Mouse (Mus musculus): ENCODE results near the gene Gpr50. TPM values are rescaled to one million over a fixed set of nuclear protein-coding genes. Genes with fewer than 3 reads are reported as not detected.

The Gpr50 gene
- 0.11 and 0.61 TPM in 2 replicates for polyA plus RNA-seq (2014; fragmentation: Nextera tagmentation; extraction: Ambion mirVana)

DNA sequence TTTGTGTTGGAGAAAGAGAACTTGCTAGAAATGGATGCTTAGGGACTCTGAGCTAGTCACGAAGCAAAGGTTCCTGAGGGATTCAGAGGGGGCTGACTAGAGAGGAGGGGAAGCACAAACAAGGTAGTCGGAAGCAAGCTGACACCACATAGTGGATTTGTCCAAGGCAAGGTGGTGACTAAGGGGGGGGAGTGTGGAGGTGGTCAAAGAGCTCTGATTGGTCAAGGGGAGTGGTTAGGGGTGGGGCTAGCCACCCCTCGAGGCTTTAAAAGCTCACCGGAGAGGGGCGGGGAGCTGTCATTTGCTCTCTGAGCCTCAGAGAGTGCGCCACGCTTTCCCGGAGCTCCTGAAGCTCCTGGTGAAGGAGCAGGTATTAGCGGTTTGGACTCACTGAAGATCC, at the start of gene Gpr50:
Gpr50 (plus strand) TSS at position 294 of the 400 bp plus-strand sequence.
- DNase-seq (ENCODE audit: low spot score) (peak; percentile 20), ATAC-seq (ENCODE audit: insufficient read depth, low FRiP score, low TSS enrichment) (no peak)
- Histone ChIP-seq H3K4me1 (ENCODE audit: control insufficient read depth, insufficient read depth, low read length) (no peaks in the 10 kb centered on the region), H3K9ac (ENCODE audit: low read length) (no peak within 1 kb of the TSS; the same call in 1 of the 2 replicates), H3K36me3 (ENCODE audit: control insufficient read depth, insufficient read depth, low read length) (no peaks in the 10 kb centered on the region), H3K4me3 (ENCODE audit: low read depth, low read length) (peak within 1 kb of the TSS; percentile 35), H3K27me3 (ENCODE audit: control insufficient read depth, insufficient read depth, low read length) (peaks cover 65% of the 10 kb centered on the region), H3K27ac (ENCODE audit: low read depth, low read length) (no peak within 1 kb of the TSS), H3K9me3 (ENCODE audit: control insufficient read depth, low read length) (no peaks in the 10 kb centered on the region; the same call in 1 of the 2 replicates), H3K4me2 (ENCODE audit: low read depth) (peak within 1 kb of the TSS; percentile 58)
- 34% methylated on average over 9 of the region's 9 CpGs for WGBS

DNA sequence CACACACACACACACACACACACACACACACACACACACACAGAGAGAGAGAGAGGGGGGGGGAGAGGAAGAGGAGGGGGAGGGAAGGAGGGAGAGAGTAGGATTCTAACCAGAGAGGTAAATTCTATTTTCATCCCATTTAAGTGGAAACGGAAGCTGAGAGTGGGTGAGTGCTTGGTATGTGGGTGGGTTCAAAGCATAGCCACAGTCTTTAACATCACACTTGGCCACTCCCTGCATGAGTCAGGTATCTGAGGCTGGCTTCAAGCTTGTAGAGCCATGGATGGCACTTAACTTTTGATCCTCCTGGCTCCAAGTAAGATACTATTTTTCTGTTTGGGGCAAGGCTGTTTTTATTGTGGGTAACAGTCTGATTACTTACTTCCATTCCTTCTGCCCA, 41.2 kb upstream of the Gpr50 start:
- Histone ChIP-seq H3K27ac (ENCODE audit: low read depth, low read length) (no peak overlapping the region), H3K4me1 (ENCODE audit: control insufficient read depth, insufficient read depth, low read length) (no peaks in the 10 kb centered on the region), H3K4me2 (ENCODE audit: low read depth) (no peak overlapping the region), H3K36me3 (ENCODE audit: control insufficient read depth, insufficient read depth, low read length) (no peaks in the 10 kb centered on the region), H3K4me3 (ENCODE audit: low read depth, low read length) (no peak overlapping the region), H3K9me3 (ENCODE audit: control insufficient read depth, low read length) (no peaks in the 10 kb centered on the region), H3K27me3 (ENCODE audit: control insufficient read depth, insufficient read depth, low read length) (no peaks in the 10 kb centered on the region), H3K9ac (ENCODE audit: low read length) (no peak overlapping the region)
- ATAC-seq (ENCODE audit: insufficient read depth, low FRiP score, low TSS enrichment) (no peak), DNase-seq (ENCODE audit: low spot score) (no peak)
- WGBS = 82% methylated on average over 1 of the region's 1 CpGs

DNA sequence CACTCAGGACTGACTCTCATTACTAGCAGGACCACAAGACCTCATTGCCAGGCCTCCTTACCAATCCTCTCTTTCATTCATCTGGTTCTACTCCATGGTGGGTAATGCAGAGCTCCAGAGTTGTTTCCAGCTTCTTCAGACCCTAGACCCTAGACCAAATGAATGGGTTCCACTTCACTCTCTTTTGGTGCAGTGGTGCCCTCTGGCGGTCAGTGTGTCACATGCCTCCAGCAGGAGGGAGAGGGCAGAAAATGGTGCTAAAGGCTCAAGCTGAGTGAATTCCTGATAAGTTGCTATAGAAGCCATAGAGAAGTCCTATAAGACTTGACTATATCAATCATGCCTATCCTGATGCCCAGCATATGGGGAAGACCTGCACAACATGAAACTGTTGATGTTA, 39.6 kb upstream of the Gpr50 start:
- no peak overlapping the region for H3K4me2 ChIP-seq (ENCODE audit: low read depth)
- WGBS = 10% methylated on average over 1 of the region's 1 CpGs
- H3K36me3 ChIP-seq (ENCODE audit: control insufficient read depth, insufficient read depth, low read length) = no peaks in the 10 kb centered on the region
- H3K9me3 ChIP-seq (ENCODE audit: control insufficient read depth, low read length) = no peaks in the 10 kb centered on the region
- no peak overlapping the region for H3K4me3 ChIP-seq (ENCODE audit: low read depth, low read length)
- no peaks in the 10 kb centered on the region for H3K4me1 ChIP-seq (ENCODE audit: control insufficient read depth, insufficient read depth, low read length)
- ATAC-seq (ENCODE audit: insufficient read depth, low FRiP score, low TSS enrichment) (no peak), DNase-seq (ENCODE audit: low spot score) (peak; percentile 40)
- H3K9ac ChIP-seq (ENCODE audit: low read length) = no peak overlapping the region
- no peak overlapping the region for H3K27ac ChIP-seq (ENCODE audit: low read depth, low read length)
- no peaks in the 10 kb centered on the region for H3K27me3 ChIP-seq (ENCODE audit: control insufficient read depth, insufficient read depth, low read length)

- no peak overlapping the region for H3K27ac ChIP-seq (ENCODE audit: low read depth, low read length)
- no peaks in the 10 kb centered on the region for H3K36me3 ChIP-seq (ENCODE audit: control insufficient read depth, insufficient read depth, low read length)
- H3K4me1 ChIP-seq (ENCODE audit: control insufficient read depth, insufficient read depth, low read length) = no peaks in the 10 kb centered on the region
- H3K4me2 ChIP-seq (ENCODE audit: low read depth) = no peak overlapping the region
- H3K4me3 ChIP-seq (ENCODE audit: low read depth, low read length) = no peak overlapping the region
- H3K9me3 ChIP-seq (ENCODE audit: control insufficient read depth, low read length) = no peaks in the 10 kb centered on the region
- whole genome bisulfite sequencing = 12% methylated on average over 4 of the region's 4 CpGs
- no peak overlapping the region for H3K9ac ChIP-seq (ENCODE audit: low read length)
- DNase-seq (ENCODE audit: low spot score) (peak; percentile 38), ATAC-seq (ENCODE audit: insufficient read depth, low FRiP score, low TSS enrichment) (no peak)
- H3K27me3 ChIP-seq (ENCODE audit: control insufficient read depth, insufficient read depth, low read length) = no peaks in the 10 kb centered on the region
Observed at GRCm38 (mm10) chrX:71628306-71628705, 35.2 kb upstream of the Gpr50 start.

GRCm38 (mm10) chrX:71630709-71631108, 32.8 kb upstream of the Gpr50 start:
- H3K36me3 ChIP-seq (ENCODE audit: control insufficient read depth, insufficient read depth, low read length) = no peaks in the 10 kb centered on the region
- no peaks in the 10 kb centered on the region for H3K27me3 ChIP-seq (ENCODE audit: control insufficient read depth, insufficient read depth, low read length)
- H3K4me2 ChIP-seq (ENCODE audit: low read depth) = no peak overlapping the region
- WGBS = 77% methylated on average over 4 of the region's 4 CpGs
- H3K9me3 ChIP-seq (ENCODE audit: control insufficient read depth, low read length) = no peaks in the 10 kb centered on the region
- H3K27ac ChIP-seq (ENCODE audit: low read depth, low read length) = no peak overlapping the region
- no peak overlapping the region for H3K9ac ChIP-seq (ENCODE audit: low read length)
- H3K4me3 ChIP-seq (ENCODE audit: low read depth, low read length) = no peak overlapping the region
- no peaks in the 10 kb centered on the region for H3K4me1 ChIP-seq (ENCODE audit: control insufficient read depth, insufficient read depth, low read length)
- ATAC-seq (ENCODE audit: insufficient read depth, low FRiP score, low TSS enrichment) (no peak), DNase-seq (ENCODE audit: low spot score) (no peak)

DNA sequence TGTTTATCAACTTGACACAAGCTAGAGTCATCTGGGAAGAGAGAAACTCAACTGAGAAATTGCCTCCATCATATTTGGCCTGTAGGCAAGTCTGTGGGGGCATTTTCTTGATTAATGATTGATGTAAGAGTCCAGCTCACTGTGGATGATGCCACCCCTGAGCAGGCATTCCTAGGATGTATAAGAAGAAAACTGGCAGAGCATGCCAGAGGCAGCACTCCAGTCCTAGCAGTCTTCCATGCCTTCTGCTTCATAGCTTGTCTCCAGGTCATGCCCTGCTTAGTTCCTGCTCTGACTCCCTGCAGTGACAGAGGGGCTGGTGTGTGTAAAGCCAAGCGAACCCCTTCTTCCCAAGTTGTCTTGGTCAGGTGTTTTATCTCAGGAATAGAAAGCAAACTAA, 32.3 kb upstream of the Gpr50 start:
- Histone ChIP-seq H3K4me3 (ENCODE audit: low read depth, low read length) (no peak overlapping the region), H3K9me3 (ENCODE audit: control insufficient read depth, low read length) (no peaks in the 10 kb centered on the region), H3K36me3 (ENCODE audit: control insufficient read depth, insufficient read depth, low read length) (no peaks in the 10 kb centered on the region), H3K9ac (ENCODE audit: low read length) (no peak overlapping the region), H3K27ac (ENCODE audit: low read depth, low read length) (no peak overlapping the region), H3K4me2 (ENCODE audit: low read depth) (no peak overlapping the region), H3K27me3 (ENCODE audit: control insufficient read depth, insufficient read depth, low read length) (no peaks in the 10 kb centered on the region), H3K4me1 (ENCODE audit: control insufficient read depth, insufficient read depth, low read length) (no peaks in the 10 kb centered on the region)
- ATAC-seq (ENCODE audit: insufficient read depth, low FRiP score, low TSS enrichment) (no peak), DNase-seq (ENCODE audit: low spot score) (no peak)
- 50% methylated on average over 1 of the region's 1 CpGs for WGBS

DNA sequence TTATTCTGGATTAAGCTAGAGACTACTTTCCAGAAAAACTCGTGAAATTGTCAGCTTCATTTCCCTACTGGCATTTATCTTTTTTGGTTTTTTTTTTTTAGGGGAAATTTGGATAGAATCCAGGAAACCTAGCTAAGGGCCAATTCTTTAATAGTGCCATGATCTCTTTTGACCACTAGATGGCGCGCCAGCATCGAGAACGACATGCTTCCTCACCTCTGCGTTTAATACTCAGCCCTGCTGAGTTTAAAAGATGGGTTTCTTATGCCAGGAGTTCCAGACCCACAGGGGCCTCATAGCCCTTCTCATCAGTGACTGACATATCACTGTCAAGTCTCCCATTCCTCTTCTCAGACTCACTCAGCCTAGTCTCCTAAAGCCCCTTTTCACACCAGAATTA, 15.5 kb upstream of the Gpr50 start:
- Histone ChIP-seq H3K27me3 (ENCODE audit: control insufficient read depth, insufficient read depth, low read length) (no peaks in the 10 kb centered on the region), H3K36me3 (ENCODE audit: control insufficient read depth, insufficient read depth, low read length) (no peaks in the 10 kb centered on the region), H3K4me3 (ENCODE audit: low read depth, low read length) (no peak overlapping the region), H3K4me1 (ENCODE audit: control insufficient read depth, insufficient read depth, low read length) (no peaks in the 10 kb centered on the region), H3K9me3 (ENCODE audit: control insufficient read depth, low read length) (no peaks in the 10 kb centered on the region), H3K4me2 (ENCODE audit: low read depth) (no peak overlapping the region), H3K9ac (ENCODE audit: low read length) (no peak overlapping the region), H3K27ac (ENCODE audit: low read depth, low read length) (no peak overlapping the region)
- peak; percentile 60 for DNase-seq (ENCODE audit: low spot score)
- ATAC-seq (ENCODE audit: insufficient read depth, low FRiP score, low TSS enrichment) = peak; percentile 67; the same call in 1 of the 2 replicates
- whole genome bisulfite sequencing = 1% methylated on average over 6 of the region's 6 CpGs

- no peak for ATAC-seq (ENCODE audit: insufficient read depth, low FRiP score, low TSS enrichment)
- H3K27ac ChIP-seq (ENCODE audit: low read depth, low read length) = no peak overlapping the region
Observed at GRCm38 (mm10) chrX:71648434-71648833, 15.0 kb upstream of the Gpr50 start.

GRCm38 (mm10) chrX:71648848-71649454, 14.5 kb upstream of the Gpr50 start:
- no peaks in the 10 kb centered on the region for H3K27me3 ChIP-seq (ENCODE audit: control insufficient read depth, insufficient read depth, low read length)
- H3K4me1 ChIP-seq (ENCODE audit: control insufficient read depth, insufficient read depth, low read length) = no peaks in the 10 kb centered on the region
- no peak for ATAC-seq (ENCODE audit: insufficient read depth, low FRiP score, low TSS enrichment)
- peak; percentile 44 for DNase-seq (ENCODE audit: low spot score)
- H3K9me3 ChIP-seq (ENCODE audit: control insufficient read depth, low read length) = no peaks in the 10 kb centered on the region
- H3K36me3 ChIP-seq (ENCODE audit: control insufficient read depth, insufficient read depth, low read length) = no peaks in the 10 kb centered on the region
- no peak overlapping the region for H3K9ac ChIP-seq (ENCODE audit: low read length)
- no peak overlapping the region for H3K4me3 ChIP-seq (ENCODE audit: low read depth, low read length)
- H3K4me2 ChIP-seq (ENCODE audit: low read depth) = no peak overlapping the region
- WGBS = 50% methylated on average over 6 of the region's 6 CpGs
- H3K27ac ChIP-seq (ENCODE audit: low read depth, low read length) = no peak overlapping the region

More at GRCm38 (mm10) chrX:71648434-71648833, 15.0 kb upstream of the Gpr50 start:
- 6% methylated on average over 1 of the region's 1 CpGs for WGBS
- DNase-seq (ENCODE audit: low spot score) = no peak
- no peaks in the 10 kb centered on the region for H3K36me3 ChIP-seq (ENCODE audit: control insufficient read depth, insufficient read depth, low read length)
- H3K27me3 ChIP-seq (ENCODE audit: control insufficient read depth, insufficient read depth, low read length) = no peaks in the 10 kb centered on the region
- no peak overlapping the region for H3K4me3 ChIP-seq (ENCODE audit: low read depth, low read length)
- no peak overlapping the region for H3K4me2 ChIP-seq (ENCODE audit: low read depth)
- no peaks in the 10 kb centered on the region for H3K9me3 ChIP-seq (ENCODE audit: control insufficient read depth, low read length)
- H3K4me1 ChIP-seq (ENCODE audit: control insufficient read depth, insufficient read depth, low read length) = no peaks in the 10 kb centered on the region
- H3K9ac ChIP-seq (ENCODE audit: low read length) = no peak overlapping the region
